Mouse (Mus musculus): ENCODE results near the gene Kcnn3.

DNA sequence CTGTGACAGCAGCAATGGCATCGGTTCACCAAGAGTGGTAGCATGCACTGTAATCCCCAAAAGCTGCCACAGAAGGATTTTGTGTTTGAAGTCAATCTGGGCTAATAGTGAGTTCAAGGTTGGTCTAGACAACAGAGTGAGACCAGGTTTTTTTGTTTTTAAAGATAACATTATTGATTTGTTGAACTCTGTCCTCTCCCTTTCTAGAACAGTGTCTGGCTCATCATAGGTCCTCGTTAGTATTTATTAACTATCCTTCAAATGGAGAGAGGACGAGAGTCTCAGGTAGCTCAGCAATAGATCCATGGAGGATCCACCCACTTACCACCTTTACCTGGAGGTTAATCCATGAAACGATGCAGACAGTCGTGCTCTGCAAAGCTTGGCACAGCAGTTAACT lies 137.1 kb downstream of the Kcnn3 start:
- TF ChIP-seq CTCF (IDR thresholded peaks at IDR 0.05; ENCODE audit: low read depth), result no peak
- TF ChIP-seq EP300 (IDR thresholded peaks at IDR 0.05; ENCODE audit: low read depth), result no peak
